9 mouse cellular contexts compared by ENCODE assay signal in genomic region chr10:70506499-70507168, GRCm38 (mm10).
DNase-seq lines count a peak whose midpoint lies in the region; ATAC-seq lines count a peak whose summit lies in the region.
"Had no signal": no experiment of that assay in that cellular context is flagged by ENCODE, and none has a peak within 500 bp of the region (broad histone marks: within the 10 kb centered on the region; RNA-seq: fewer than 3 reads in every experiment).

No protein-coding gene starts in this region.

- intact Hi-C loops in left cerebral cortex, postnatal 25 days (cut with DNase I), result no loop called here

- H3K9me3 ChIP-seq in hindbrain, embryonic 13.5 days, result 0 out of 2 replicates have a peak, but pooled peaks cover 5% of the 10 kb centered on the region
- H3K9me3 ChIP-seq in hindbrain, embryonic 12.5 days (replicated peaks), result no peaks in the 10 kb centered on the region
- H3K9me3 ChIP-seq in neural tube, embryonic 13.5 days, result peaks cover 4% of the 10 kb centered on the region; the same call in 1 of the 2 replicates
- H3K9me3 ChIP-seq: embryonic facial prominence, embryonic 15.5 days had no signal

- DNase-seq in neural tube, embryonic 10.5 days (ENCODE audit: extremely low spot score, low spot score), result no peak
- DNase-seq in cerebellum, adult 8-10 months, result peak; percentile 51
- peak; percentile 44 for DNase-seq in testis, postnatal 10 days (ENCODE audit: low spot score)
- no peak for DNase-seq in left cerebral cortex, postnatal 25 days (ENCODE audit: low spot score in 2 of 2)

- H3K9ac ChIP-seq in hindbrain, embryonic 13.5 days, result no peak overlapping the region
- no peak overlapping the region for H3K9ac ChIP-seq in hindbrain, embryonic 12.5 days
- no peak overlapping the region for H3K9ac ChIP-seq in neural tube, embryonic 13.5 days
- H3K9ac ChIP-seq: embryonic facial prominence, embryonic 15.5 days had no signal

- H3K27ac ChIP-seq in hindbrain, embryonic 13.5 days, result peak overlapping the region; percentile 36
- H3K27ac ChIP-seq in hindbrain, embryonic 12.5 days, result no peak overlapping the region
- peak overlapping the region; percentile 71; the same call in 1 of the 2 replicates for H3K27ac ChIP-seq in neural tube, embryonic 13.5 days (replicated peaks)
- H3K27ac ChIP-seq: embryonic facial prominence, embryonic 15.5 days had no signal

- H3K4me2 ChIP-seq in hindbrain, embryonic 13.5 days, result no peak overlapping the region
- H3K4me2 ChIP-seq in hindbrain, embryonic 12.5 days (replicated peaks), result no peak overlapping the region
- no peak overlapping the region for H3K4me2 ChIP-seq in neural tube, embryonic 13.5 days
- H3K4me2 ChIP-seq: embryonic facial prominence, embryonic 15.5 days had no signal

- no peak overlapping the region for H3K4me3 ChIP-seq in hindbrain, embryonic 13.5 days
- H3K4me3 ChIP-seq in hindbrain, embryonic 12.5 days, result no peak overlapping the region
- no peak overlapping the region for H3K4me3 ChIP-seq in neural tube, embryonic 13.5 days
- H3K4me3 ChIP-seq: embryonic facial prominence, embryonic 15.5 days had no signal

- peaks cover 19% of the 10 kb centered on the region for H3K4me1 ChIP-seq in hindbrain, embryonic 13.5 days (replicated peaks)
- H3K4me1 ChIP-seq in hindbrain, embryonic 12.5 days, result peaks cover 12% of the 10 kb centered on the region
- peaks cover 25% of the 10 kb centered on the region for H3K4me1 ChIP-seq in neural tube, embryonic 13.5 days (replicated peaks)
- H3K4me1 ChIP-seq: embryonic facial prominence, embryonic 15.5 days had no signal

- H3K36me3 ChIP-seq in hindbrain, embryonic 13.5 days, result peaks cover 7% of the 10 kb centered on the region
- H3K36me3 ChIP-seq in hindbrain, embryonic 12.5 days, result no peaks in the 10 kb centered on the region
- peaks cover 8% of the 10 kb centered on the region; the same call in 1 of the 2 replicates for H3K36me3 ChIP-seq in neural tube, embryonic 13.5 days
- H3K36me3 ChIP-seq: embryonic facial prominence, embryonic 15.5 days had no signal

- ATAC-seq in hindbrain, embryonic 13.5 days (ENCODE audit: low FRiP score), result no peak
- no peak for ATAC-seq in hindbrain, embryonic 12.5 days (ENCODE audit: low FRiP score)
- no peak for ATAC-seq in neural tube, embryonic 13.5 days (ENCODE audit: low read depth)
- ATAC-seq in erythroid progenitor cell, adult 5-6 weeks (replicated peaks; ENCODE audit: low FRiP score, poor library complexity, severe bottlenecking), result no peak

- WGBS in hindbrain, embryonic 13.5 days, result 51% methylated on average over 15 of the region's 15 CpGs
- WGBS in hindbrain, embryonic 12.5 days, result 49% methylated on average over 15 of the region's 15 CpGs
- 56% methylated on average over 15 of the region's 15 CpGs for WGBS in neural tube, embryonic 13.5 days

- no peaks in the 10 kb centered on the region for H3K27me3 ChIP-seq in hindbrain, embryonic 13.5 days
- H3K27me3 ChIP-seq in hindbrain, embryonic 12.5 days, result no peaks in the 10 kb centered on the region
- H3K27me3 ChIP-seq in neural tube, embryonic 13.5 days, result no peaks in the 10 kb centered on the region
- H3K27me3 ChIP-seq: embryonic facial prominence, embryonic 15.5 days had no signal

Comparison
In these comparisons a context has a peak if more than half of its experiments do, and no peak if none do; other contexts are left out.
1. DNase-seq: peak in cerebellum, adult 8-10 months (single experiment) and testis, postnatal 10 days (single experiment); none in neural tube, embryonic 10.5 days (single experiment) and left cerebral cortex, postnatal 25 days (0 of 2).